Mouse (Mus musculus) T-helper 1 cell (primary cell): ENCODE results near the gene Gltpd2.
"Not testable (repeated sequence)": the region's sequence is repeated elsewhere in the genome, so short reads cannot be mapped to it uniquely, and the experiment has no call there.

Experiments
- in situ Hi-C: fragments of 300-600 bp; cut with MboI, MseI; formaldehyde crosslinking; loops from one replicate; pipeline ENCODE4 v1.15.1; 2025; ENCODE audit warnings: high pct_unique_total_duplicates

Gene Gltpd2

GRCm38 (mm10) chr11:70518923-70519322 is at the start of gene Gltpd2:
TSS of gene Gltpd2 (plus strand) at chr11:70519196.
- in situ Hi-C loops = no loop called here

- in situ Hi-C loops = no loop called here
These were observed 49.2 kb upstream of the Gltpd2 start for GRCm38 (mm10) chr11:70469764-70470163.

- in situ Hi-C loops = no loop called here
These were observed 46.3 kb upstream of the Gltpd2 start for GRCm38 (mm10) chr11:70472716-70473115.

DNA sequence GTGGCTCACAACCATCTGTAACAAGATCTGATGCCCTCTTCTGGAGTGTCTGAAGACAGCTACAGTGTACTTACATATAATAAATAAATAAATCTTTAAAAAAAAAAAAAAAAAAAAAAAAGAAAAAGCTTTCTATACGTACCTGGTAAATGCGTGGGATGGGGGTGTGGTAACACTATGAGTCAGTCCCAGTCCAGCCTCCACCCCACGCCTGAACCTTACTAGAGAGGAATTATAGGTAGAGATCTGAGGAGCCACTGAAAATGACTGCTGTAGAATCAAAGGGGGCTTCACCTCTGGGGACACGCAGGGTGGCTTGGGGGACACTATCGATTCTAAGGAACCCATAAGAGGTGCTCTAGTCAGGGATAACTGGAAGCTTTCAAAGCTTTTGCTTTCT is 45.7 kb upstream of the Gltpd2 start:
- in situ Hi-C loops = not testable (repeated sequence)

DNA sequence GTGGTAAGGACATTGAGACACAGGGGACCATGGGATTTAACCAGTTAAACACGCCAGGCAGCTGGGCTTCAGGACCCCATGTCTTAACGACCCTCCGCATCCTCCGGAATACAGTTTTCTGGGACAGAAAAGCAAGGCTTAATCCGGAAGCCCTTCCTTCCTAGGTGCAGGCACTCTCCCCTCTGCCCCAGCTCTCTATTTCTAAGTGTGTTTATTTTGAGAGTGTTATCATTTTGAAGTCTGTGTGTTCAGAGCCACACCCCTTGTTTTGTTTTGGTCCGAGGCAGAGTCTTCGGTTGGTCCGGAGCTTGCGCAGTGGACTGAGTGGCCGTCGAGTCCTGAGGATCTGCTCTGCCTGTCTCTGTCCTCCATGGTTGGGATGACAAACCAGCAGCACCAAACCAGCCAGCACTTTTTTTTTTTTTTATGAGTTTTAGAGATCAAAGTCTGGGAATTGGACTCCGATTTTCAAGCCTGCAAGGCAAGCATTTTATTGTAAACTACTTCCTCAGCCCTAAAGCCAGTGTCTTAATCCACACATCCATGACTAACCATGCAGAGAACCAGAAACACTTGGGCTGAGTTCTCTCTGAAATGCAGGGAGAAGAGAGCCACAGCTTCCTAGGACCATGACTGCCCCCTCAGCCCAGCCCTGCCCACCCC is 44.0 kb upstream of the Gltpd2 start:
- in situ Hi-C loops = no loop called here

- in situ Hi-C loops = no loop called here
These were observed 33.5 kb upstream of the Gltpd2 start for GRCm38 (mm10) chr11:70485498-70485897.

DNA sequence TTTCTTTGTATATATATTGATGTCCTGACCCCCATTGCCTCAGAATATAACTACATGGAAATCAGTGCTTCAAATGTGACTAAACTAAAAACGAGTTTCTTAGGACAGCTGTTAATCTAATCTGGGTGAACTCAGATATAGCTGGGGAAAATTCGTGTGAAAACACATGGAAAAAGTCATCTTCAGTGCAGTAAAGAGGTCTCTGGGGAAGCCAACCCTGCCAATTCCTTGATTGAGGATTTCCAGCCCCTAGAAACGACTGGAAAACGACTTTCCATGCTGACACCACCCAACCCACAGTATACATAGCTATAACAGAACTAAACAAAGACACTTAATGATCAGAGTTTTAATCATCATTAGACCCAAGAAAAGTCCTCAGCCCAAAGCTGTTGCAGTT is 31.2 kb upstream of the Gltpd2 start:
- in situ Hi-C loops = no loop called here

- in situ Hi-C loops = no loop called here
These were observed 29.9 kb upstream of the Gltpd2 start for GRCm38 (mm10) chr11:70489138-70489537.

- in situ Hi-C loops = no loop called here
These were observed 29.3 kb upstream of the Gltpd2 start for GRCm38 (mm10) chr11:70489684-70490083.

GRCm38 (mm10) chr11:70499566-70500475 is 19.2 kb upstream of the Gltpd2 start:
- in situ Hi-C loops = no loop called here

GRCm38 (mm10) chr11:70500476-70500812 is 18.6 kb upstream of the Gltpd2 start:
- in situ Hi-C loops = no loop called here

GRCm38 (mm10) chr11:70502018-70502417 is 17.0 kb upstream of the Gltpd2 start:
- in situ Hi-C loops = no loop called here

DNA sequence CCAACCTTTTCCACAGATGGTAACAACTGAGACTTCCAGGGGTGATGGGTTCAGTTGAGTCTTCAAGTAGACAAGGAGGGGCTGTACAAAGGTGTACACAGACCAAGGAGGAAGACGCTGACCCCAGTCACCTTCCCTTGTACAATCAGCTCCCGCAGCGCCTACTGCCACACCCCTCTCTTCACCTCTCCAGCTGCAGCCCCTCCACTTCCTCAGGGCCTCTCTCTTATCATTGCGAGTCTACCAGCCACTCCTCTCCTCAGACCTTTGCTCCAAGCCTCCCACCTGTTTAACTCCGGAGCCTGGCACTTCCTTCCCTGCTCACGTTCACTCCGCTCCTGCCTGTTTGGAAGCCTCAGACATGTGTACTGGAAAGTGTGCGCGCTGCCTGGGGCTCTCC is 14.0 kb upstream of the Gltpd2 start, which contains the start of gene Tm4sf5:
Gene Tm4sf5, plus strand, starts transcription at position 275 of the 400 bp plus-strand sequence.
- in situ Hi-C loops = loop anchor here (5.0 kb wide), 1 partner anchor 93 kb away; the partner anchor contains the start of gene Pelp1

GRCm38 (mm10) chr11:70506385-70506784 is 12.6 kb upstream of the Gltpd2 start:
- in situ Hi-C loops = loop anchor here (5.0 kb wide), 1 partner anchor 94 kb away; the partner anchor contains the start of gene Pelp1

DNA sequence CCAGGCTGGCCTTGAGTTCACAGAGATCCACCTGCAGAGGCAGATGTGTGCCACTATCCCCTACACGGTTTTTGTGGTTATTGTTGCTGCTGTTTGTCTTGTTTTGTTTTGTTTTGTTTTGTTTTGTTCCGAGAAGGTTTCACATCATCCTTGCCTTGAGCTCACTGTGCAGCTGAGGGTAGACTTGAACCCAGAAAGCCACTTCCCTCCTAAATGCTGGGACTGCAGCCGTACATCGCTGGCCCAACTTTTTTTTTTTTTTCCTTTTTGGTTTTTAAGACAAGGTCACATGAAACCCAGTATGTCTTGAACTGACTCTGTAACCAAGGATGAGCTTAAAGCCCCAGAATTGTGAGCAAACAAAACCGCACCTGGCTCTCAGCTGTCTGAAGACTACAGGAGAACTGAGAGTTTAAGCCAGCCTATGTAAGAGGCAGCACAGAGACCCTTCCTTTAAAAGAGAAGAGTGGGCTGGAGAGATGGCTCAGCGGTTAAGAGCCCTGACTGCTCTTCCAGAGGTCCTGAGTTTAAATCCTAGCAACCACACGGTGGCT is 12.0 kb upstream of the Gltpd2 start:
- in situ Hi-C loops = loop anchor here (5.0 kb wide), 1 partner anchor 95 kb away; the partner anchor contains the start of gene Pelp1

- in situ Hi-C loops = loop anchor here (5.0 kb wide), 1 partner anchor 98 kb away; the partner anchor contains the start of gene Pelp1
These were observed 9.0 kb upstream of the Gltpd2 start for GRCm38 (mm10) chr11:70509753-70510564.

DNA sequence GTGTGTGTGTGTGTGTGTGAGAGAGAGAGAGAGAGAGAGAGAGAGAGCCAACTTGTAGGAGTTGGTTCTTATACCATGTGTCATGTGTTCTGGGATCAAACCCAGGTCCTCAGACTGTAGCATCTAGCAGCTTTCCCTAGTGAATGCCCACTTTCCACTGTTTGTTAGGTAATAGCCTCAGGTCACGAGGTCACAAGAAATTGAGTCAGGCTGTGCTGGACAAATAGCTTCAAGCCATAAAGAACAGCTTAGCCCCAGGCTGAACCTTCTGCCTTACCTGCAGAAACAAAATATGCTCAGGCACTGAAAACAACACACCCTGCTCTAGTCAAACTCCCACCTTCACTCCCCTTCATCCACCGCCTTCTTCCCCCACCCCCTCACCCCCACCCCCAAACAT is 7.8 kb upstream of the Gltpd2 start:
- in situ Hi-C loops = no loop called here

GRCm38 (mm10) chr11:70511825-70512224 is 7.2 kb upstream of the Gltpd2 start:
- in situ Hi-C loops = no loop called here

DNA sequence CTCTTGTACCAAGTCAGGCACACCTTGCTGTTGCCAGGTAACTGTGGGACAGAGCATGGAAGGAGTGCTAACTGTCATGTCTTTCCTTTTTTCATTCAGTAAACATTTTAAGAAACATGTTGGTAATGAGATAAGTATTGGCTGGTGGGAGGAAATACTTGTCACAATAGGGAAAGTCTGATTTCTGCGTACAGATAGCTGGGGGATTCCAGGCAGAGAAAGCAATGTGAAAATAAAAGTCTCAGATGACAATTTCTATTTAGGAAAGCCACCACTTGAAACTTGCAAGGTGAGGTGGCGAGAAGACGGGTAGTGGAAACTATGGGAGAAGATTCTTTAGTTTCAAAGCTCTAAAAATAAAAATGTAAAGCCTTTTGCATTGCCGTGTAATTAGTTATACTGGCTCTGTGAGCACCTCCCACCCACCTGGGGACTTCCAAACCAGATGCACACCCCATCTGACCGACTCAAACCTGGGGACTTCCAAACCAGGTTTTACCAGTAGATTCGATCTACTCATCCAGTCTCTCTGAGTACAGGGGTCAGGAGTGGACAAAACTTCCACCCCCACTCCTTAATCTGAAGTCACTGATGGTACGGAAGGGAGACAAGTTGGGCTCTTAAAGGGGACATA is 6.2 kb upstream of the Gltpd2 start:
- in situ Hi-C loops = no loop called here

DNA sequence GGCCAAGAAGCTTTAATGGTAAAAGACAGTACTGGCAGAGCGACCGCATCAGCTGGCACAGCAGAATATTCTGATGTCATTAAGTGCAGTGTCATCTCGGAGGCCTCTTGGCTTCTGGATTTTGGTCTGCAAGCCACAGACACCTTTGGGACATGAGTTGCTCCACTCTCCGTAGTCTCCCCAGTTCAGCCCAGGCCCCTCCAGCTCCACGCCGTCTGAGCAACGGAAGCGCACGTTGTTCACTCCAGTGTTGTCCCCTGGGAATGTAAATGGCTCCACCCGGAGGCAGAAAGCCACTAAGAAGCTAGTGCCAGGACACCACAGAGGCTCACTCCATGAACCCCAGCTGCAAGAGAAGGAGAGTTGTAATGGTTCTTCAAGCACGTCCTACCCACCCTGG is 5.5 kb upstream of the Gltpd2 start:
- in situ Hi-C loops = no loop called here

GRCm38 (mm10) chr11:70514288-70514687 is 4.7 kb upstream of the Gltpd2 start, which contains the start of gene Vmo1:
TSS of gene Vmo1 (minus strand) at chr11:70514616.
- in situ Hi-C loops = no loop called here
